Mouse (Mus musculus) hindbrain, embryonic 11.5 days (tissue): ENCODE measurements around the gene Crybg3. TPM values are rescaled to one million over a fixed set of nuclear protein-coding genes. Genes with fewer than 3 reads are reported as not detected.

Experiments used
- ATAC-seq: fragments of 200-750 bp; cut with Nextera tagmentation; 2 replicates; pipeline ENCODE4 v1.8.0; 2017; ENCODE audit warnings: mild to moderate bottlenecking, moderate TSS enrichment, moderate library complexity; ENCODE audit not compliant: low FRiP score
- DNase-seq: peaks from one replicate; pipeline ENCODE4 v3.0.0-alpha.2; 2015; ENCODE audit warnings: low spot score
- H3K27ac ChIP-seq: fragments of 300-500 bp; sonication (generic); 2 replicates; pipeline ENCODE4 v1.5.1; 2014; ENCODE audit warnings: mild to moderate bottlenecking, low read depth, low read length
- H3K27me3 ChIP-seq: fragments of 300-500 bp; sonication (generic); 2 replicates; pipeline ENCODE4 v1.6.1; 2014; ENCODE audit warnings: mild to moderate bottlenecking, low read length, moderate library complexity, mixed read lengths; ENCODE audit not compliant: control insufficient read depth, insufficient read depth
- H3K36me3 ChIP-seq: fragments of 300-500 bp; sonication (generic); 2 replicates; pipeline ENCODE4 v1.6.1; 2014; ENCODE audit warnings: mild to moderate bottlenecking, low read length, moderate library complexity, mixed read lengths; ENCODE audit not compliant: control insufficient read depth, insufficient read depth
- H3K4me1 ChIP-seq: fragments of 300-500 bp; sonication (generic); replicated peaks from 2 replicates; pipeline ENCODE4 v1.6.1; 2014; ENCODE audit warnings: low read length, mixed read lengths; ENCODE audit not compliant: control insufficient read depth, insufficient read depth
- H3K4me2 ChIP-seq: fragments of 300-500 bp; sonication (generic); replicated peaks from 2 replicates; pipeline ENCODE4 v1.6.1; 2014; ENCODE audit warnings: mild to moderate bottlenecking, low read depth, low read length
- H3K4me3 ChIP-seq: fragments of 300-500 bp; sonication (generic); 2 replicates; pipeline ENCODE4 v1.5.1; 2014; ENCODE audit warnings: low read depth, low read length
- H3K9ac ChIP-seq: fragments of 300-500 bp; sonication (generic); 2 replicates; pipeline ENCODE4 v1.6.1; 2014; ENCODE audit warnings: low read depth, low read length
- H3K9me3 ChIP-seq: fragments of 300-500 bp; sonication (generic); 2 replicates; pipeline ENCODE4 v1.6.1; 2016; ENCODE audit warnings: low read length; ENCODE audit not compliant: control insufficient read depth
- WGBS: fragments of 180-500 bp; shearing (Covaris S2); extraction: QIAGEN DNeasy Blood & Tissue Kit; methylation state at CpG from one replicate; pipeline ENCODE4 v1.1.7; 2014; 5-methylcytosine and 5-hydroxymethylcytosine counted together
- polyA plus RNA-seq: library from polyadenylated mRNA; unstranded; fragments of >200 nt; fragmentation: Nextera tagmentation; extraction: Ambion mirVana; gene quantifications from 2 replicates; pipeline ENCODE4 v1.2.1, GENCODE M21; 2014

Crybg3 gene
- polyA plus RNA-seq, 1 experiment from 2014 or later, result 10.4 TPM

GRCm38 (mm10) chr16:59610750-59611149, 10.0 kb upstream of the Crybg3 start:
- no peak for DNase-seq
- Histone ChIP-seq H3K27ac (no peak overlapping the region), H3K9ac (no peak overlapping the region), H3K27me3 (no peaks in the 10 kb centered on the region), H3K9me3 (no peaks in the 10 kb centered on the region), H3K4me2 (no peak overlapping the region), H3K4me3 (no peak overlapping the region), H3K36me3 (no peaks in the 10 kb centered on the region), H3K4me1 (no peaks in the 10 kb centered on the region)
- WGBS, result 91% methylated on average over 1 of the region's 1 CpGs
- no peak for ATAC-seq

- DNase-seq (peak; percentile 44), ATAC-seq (peak; percentile 77)
- Histone ChIP-seq H3K27me3 (no peaks in the 10 kb centered on the region), H3K27ac (peak overlapping the region; percentile 67), H3K9ac (no peak overlapping the region), H3K4me3 (no peak overlapping the region), H3K4me1 (no peaks in the 10 kb centered on the region), H3K4me2 (peak overlapping the region; percentile 30), H3K36me3 (no peaks in the 10 kb centered on the region), H3K9me3 (no peaks in the 10 kb centered on the region)
- 32% methylated on average over 15 of the region's 15 CpGs for WGBS
Measured at GRCm38 (mm10) chr16:59604078-59604781, 3.5 kb upstream of the Crybg3 start.

GRCm38 (mm10) chr16:59599411-59600265, 1.1 kb downstream of the Crybg3 start:
- Histone ChIP-seq H3K27me3 (no peaks in the 10 kb centered on the region), H3K4me3 (peak overlapping the region; percentile 55), H3K27ac (no peak overlapping the region), H3K9ac (peak overlapping the region; percentile 78), H3K9me3 (no peaks in the 10 kb centered on the region), H3K36me3 (no peaks in the 10 kb centered on the region), H3K4me1 (no peaks in the 10 kb centered on the region), H3K4me2 (peak overlapping the region; percentile 57)
- DNase-seq, result peak; percentile 37
- 21% methylated on average over 17 of the region's 17 CpGs for WGBS
- no peak for ATAC-seq

- Histone ChIP-seq H3K27ac (no peak overlapping the region), H3K4me3 (peak overlapping the region; percentile 12; the same call in 1 of the 2 replicates), H3K4me1 (no peaks in the 10 kb centered on the region), H3K4me2 (peak overlapping the region; percentile 26; the same call in 1 of the 2 replicates), H3K9me3 (no peaks in the 10 kb centered on the region), H3K36me3 (no peaks in the 10 kb centered on the region), H3K27me3 (no peaks in the 10 kb centered on the region), H3K9ac (no peak overlapping the region)
- 33% methylated on average over 4 of the region's 4 CpGs for WGBS
- DNase-seq, result no peak
- no peak for ATAC-seq
Measured at GRCm38 (mm10) chr16:59598997-59599396, 1.8 kb downstream of the Crybg3 start.

GRCm38 (mm10) chr16:59597256-59597655, 3.5 kb downstream of the Crybg3 start:
- no peak for ATAC-seq
- Histone ChIP-seq H3K4me3 (no peak overlapping the region), H3K36me3 (no peaks in the 10 kb centered on the region), H3K9ac (no peak overlapping the region), H3K4me2 (no peak overlapping the region), H3K4me1 (no peaks in the 10 kb centered on the region), H3K9me3 (no peaks in the 10 kb centered on the region), H3K27me3 (no peaks in the 10 kb centered on the region), H3K27ac (no peak overlapping the region)
- DNase-seq, result no peak
- WGBS, result 88% methylated on average over 6 of the region's 6 CpGs

GRCm38 (mm10) chr16:59594714-59595113, 6.1 kb downstream of the Crybg3 start:
- no peaks in the 10 kb centered on the region for H3K4me1 ChIP-seq
- ATAC-seq (no peak), DNase-seq (no peak)
- WGBS, result 90% methylated on average over 3 of the region's 3 CpGs
- H3K36me3 ChIP-seq, result no peaks in the 10 kb centered on the region
- no peak overlapping the region for H3K9ac ChIP-seq
- H3K27me3 ChIP-seq, result no peaks in the 10 kb centered on the region
- H3K4me3 ChIP-seq, result no peak overlapping the region
- H3K4me2 ChIP-seq, result no peak overlapping the region
- no peak overlapping the region for H3K27ac ChIP-seq
- H3K9me3 ChIP-seq, result no peaks in the 10 kb centered on the region

- H3K9ac ChIP-seq, result no peak overlapping the region
- no peak for DNase-seq
- no peak overlapping the region for H3K4me2 ChIP-seq
- no peaks in the 10 kb centered on the region for H3K9me3 ChIP-seq
- H3K4me1 ChIP-seq, result no peaks in the 10 kb centered on the region
- no peak overlapping the region for H3K27ac ChIP-seq
- 81% methylated on average over 6 of the region's 6 CpGs for WGBS
- H3K4me3 ChIP-seq, result no peak overlapping the region
- no peak for ATAC-seq
- H3K36me3 ChIP-seq, result no peaks in the 10 kb centered on the region
- H3K27me3 ChIP-seq, result no peaks in the 10 kb centered on the region
Measured at GRCm38 (mm10) chr16:59590790-59591189, 10.0 kb downstream of the Crybg3 start.

- WGBS, result 97% methylated on average over 13 of the region's 13 CpGs
- Histone ChIP-seq H3K36me3 (no peaks in the 10 kb centered on the region), H3K27ac (no peak overlapping the region), H3K4me1 (no peaks in the 10 kb centered on the region), H3K27me3 (no peaks in the 10 kb centered on the region), H3K9ac (no peak overlapping the region), H3K9me3 (no peaks in the 10 kb centered on the region), H3K4me3 (no peak overlapping the region), H3K4me2 (no peak overlapping the region)
- DNase-seq (no peak), ATAC-seq (no peak)
Measured at GRCm38 (mm10) chr16:59588351-59589025, 12.3 kb downstream of the Crybg3 start.
